Mouse (Mus musculus) liver, adult (tissue): ENCODE measurements around the gene Pcid2.

ENCODE experiments used
- GATA4 ChIP-seq: IDR thresholded peaks from 2 replicates; pipeline ENCODE4 v1.6.1; 2014; ENCODE audit warnings: mild to moderate bottlenecking, low read length; ENCODE audit not compliant: insufficient replicate concordance

Gene Pcid2

DNA sequence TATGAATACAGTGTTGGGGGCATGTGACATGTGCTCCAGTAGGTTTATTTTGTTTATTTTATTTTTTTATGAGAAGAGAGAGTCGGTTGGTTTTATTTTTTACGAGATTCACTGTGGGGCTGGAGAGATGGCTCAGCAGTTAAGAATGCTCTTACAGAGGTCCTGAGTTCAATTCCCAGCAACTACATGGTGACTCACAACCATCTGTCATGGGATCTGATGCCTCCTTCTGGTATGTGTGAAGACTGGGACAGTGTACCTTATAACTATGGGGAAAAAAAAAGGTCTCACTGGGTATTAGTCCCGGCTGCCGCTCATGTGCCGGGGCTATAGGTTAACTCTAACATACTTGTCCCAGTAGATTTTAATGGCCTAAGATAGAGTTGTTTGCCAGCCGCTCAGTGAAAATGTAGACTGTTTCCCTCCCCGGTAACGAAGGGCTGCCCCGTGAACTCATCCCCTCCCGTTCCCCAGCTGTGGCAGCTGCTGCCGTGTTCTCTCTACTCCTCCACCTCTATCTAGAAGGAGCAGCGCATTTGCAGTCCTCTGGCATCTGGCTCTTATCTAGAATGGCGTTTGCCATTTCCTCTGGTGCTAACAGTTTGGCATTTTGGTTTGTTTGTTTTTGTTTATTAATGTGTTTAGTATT, 2.9 kb upstream of the Pcid2 start:
- no peak for TF ChIP-seq GATA4

DNA sequence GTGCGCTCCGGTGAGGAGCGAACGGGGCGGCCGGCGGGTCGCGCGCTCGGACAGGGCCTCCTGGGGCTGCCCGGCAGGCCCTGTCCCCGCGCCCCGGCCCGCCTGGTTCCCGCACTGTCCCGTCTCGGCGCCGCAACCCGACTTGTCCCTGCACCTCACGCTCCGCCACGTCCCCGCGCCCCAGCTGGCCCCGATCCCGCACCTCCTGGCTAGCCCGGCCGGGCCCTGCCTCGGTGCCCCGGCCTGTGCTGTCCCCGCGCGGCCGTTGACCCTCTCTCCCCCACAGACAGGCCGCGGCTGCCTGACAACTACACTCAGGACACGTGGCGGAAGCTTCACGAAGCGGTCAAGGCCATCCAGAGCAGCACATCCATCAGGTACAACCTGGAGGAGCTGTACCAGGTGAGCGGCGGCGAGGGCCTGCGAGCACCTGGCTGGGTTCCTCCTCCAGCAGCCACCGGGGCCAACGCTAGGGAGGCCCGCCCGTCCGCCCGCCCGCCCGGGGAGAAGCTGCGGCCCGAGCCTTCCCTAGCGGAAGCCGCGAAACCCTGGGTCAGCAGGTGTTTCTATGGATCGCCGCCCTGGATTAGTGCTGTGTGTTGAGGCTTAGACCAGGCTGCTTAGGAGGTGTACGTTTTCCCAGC, 771 bp upstream of the Pcid2 start:
- TF ChIP-seq GATA4 = no peak

DNA sequence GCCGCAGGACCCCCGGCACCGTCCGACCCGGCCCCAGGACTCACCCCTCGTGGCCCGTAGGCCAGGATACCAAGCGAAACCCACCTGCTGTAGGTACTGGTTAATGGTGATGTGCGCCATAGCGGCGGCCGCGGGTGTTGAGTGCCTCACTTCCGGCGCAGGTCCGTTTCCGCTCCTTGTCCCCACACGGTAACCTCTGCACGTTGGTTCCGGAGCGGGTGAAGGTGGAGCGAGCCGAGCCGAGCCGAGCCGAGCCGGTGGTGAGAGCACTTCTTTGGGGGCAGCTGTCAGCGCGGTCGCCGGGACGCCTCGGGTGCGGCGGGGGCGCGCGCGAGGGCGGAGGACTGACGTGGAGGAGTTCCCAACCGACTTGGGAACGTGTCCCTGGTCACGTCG, 570 bp downstream of the Pcid2 start:
- TF ChIP-seq GATA4 = no peak

DNA sequence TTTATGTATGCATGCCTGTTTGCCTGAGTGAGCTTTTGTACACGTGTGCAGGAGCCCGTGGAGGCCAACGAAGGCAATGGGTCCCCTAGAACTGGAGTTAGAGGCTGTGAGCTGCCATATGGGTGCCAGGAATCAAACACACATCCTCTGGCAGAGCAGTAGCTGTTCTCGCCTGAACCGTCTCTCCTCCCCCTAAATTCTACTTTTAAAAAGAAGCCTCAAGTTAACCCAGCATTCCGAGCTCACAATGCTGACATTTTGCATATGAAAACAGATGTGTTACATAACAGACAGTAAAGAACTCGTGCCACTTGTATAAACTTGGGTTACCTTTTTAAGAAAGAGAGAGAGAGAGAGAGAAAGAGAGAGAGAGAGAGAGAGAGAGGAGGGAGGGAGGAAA, 27.7 kb downstream of the Pcid2 start:
- no peak for TF ChIP-seq GATA4

DNA sequence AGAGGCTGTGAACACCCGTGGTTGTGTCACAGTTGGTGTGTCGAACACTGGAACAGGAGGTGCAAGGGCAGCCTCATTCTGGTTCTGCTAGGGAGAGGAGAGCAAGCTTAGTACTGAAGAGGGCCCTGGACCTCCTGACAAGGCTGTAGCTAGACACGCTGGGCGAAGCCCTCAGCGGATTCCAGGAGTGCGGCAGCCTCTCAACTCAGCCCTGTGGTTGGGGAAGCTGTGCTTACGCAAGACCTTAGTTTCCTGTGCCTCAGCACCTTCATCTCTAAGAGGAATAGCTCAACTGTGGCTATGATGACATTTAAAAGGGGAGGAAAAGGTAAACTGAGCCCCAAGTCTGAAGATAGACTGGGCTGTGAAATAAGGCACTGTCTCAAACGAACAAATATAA, 30.2 kb downstream of the Pcid2 start:
- no peak for TF ChIP-seq GATA4

DNA sequence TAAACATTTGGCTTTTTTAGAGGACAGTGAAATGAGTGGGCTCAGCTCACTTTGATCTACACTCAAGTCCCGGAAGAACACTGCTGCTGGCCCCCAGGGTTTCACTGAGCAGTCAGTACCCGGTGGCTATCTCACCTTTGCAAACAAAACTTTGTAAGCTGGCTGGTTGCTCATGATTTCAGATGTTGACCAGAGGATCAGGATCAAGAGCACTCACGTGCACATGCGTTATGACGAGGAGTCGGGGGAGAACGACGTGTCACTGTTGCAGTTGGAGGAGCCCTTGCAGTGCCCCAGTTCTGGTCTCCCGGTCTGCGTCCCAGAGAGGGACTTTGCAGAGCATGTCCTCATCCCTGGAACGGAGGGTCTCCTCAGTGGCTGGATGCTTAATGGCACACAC, 32.0 kb downstream of the Pcid2 start:
- TF ChIP-seq GATA4 = no peak

DNA sequence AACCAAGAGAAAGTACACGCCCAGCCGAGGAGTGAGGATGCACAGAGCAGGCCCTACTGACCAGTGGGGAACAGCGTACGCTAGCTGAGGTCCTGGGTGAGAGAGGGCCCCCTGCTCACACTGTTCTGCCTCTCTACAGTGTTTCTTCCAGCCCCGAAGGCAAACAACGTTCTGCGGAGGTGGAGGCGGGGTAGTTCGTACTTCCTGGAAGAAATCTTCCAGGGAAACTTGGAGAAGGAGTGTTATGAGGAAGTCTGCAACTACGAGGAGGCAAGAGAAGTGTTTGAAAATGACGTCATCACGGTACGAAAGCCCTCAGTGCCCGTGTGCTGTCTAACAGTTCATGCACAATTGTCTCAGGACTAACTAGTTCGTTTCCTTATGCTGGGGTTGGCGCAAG, 42.1 kb downstream of the Pcid2 start:
- TF ChIP-seq GATA4 = no peak

DNA sequence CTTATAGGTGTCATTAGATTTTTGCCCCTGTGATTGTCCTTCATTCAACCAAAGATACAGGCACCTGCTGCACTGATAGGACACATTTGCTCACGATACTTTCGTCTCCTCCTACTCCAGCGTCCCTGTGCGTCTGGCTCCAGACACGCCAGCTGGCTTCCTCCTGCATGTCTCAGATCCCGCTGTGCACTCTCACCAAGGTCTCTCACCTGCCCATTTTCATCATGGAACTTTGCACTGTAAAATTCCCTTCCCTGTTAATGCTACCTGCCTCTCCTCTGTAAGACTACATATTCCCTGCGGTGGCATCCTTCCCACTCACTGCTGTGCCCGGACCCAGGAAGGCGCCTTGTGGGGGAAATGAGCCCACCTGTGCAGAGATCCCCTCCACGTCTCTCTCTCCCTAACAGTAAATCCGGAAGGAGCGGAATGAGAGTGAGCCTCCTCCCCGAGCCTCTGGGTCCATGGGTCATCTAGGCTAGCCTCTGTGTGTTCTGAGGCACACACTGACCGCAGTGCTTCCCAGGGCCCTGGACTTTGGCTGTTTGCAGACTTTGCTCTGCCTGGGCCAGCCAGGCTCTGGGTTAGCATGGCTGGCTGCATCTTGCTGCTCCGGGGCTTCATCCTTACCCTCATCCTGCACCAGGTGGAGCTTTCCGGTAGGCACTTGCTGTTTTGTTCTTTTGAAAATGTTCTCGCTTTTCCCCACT, 44.7 kb downstream of the Pcid2 start, which contains the start of gene Proz:
Proz (plus strand) TSS at position 474 of the 710 bp plus-strand sequence.
- TF ChIP-seq GATA4 = no peak

DNA sequence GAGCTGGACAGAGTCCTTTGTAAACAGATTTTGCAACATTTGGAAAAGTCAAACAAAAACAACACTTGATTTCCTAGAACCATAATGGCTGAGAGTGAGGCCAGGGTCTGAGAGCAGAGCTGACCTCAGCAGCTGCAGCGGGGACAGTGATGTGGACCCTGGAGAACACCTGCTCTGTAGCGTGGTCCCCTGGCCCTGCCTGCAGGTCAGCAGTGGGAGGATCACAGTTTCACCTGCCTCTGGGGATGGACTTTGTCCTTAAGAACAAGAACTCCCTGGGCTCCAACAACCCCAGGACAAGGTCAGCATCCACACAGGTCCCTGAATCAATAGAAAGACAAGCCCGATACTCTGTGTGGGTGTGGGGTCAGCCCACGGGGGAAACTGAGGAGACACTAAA, 47.9 kb downstream of the Pcid2 start:
- no peak for TF ChIP-seq GATA4

DNA sequence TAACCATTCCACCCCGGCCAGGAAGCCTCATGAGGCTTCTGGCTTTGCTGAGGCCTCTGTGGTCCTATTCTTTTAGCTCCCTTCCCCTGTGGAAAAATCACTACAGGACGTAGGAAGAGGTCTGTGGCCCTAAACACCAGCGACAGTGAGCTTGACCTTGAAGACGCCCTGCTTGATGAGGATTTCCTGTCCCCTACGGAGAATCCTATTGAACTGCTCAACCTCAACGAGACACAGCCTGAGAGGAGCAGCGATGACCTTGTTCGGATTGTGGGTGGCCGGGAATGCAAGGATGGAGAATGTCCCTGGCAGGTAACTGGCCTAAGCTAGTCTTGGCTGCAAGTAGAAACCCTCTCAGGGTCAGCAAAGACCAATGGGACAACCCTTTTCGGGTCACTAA, 54.7 kb downstream of the Pcid2 start:
- no peak for TF ChIP-seq GATA4

DNA sequence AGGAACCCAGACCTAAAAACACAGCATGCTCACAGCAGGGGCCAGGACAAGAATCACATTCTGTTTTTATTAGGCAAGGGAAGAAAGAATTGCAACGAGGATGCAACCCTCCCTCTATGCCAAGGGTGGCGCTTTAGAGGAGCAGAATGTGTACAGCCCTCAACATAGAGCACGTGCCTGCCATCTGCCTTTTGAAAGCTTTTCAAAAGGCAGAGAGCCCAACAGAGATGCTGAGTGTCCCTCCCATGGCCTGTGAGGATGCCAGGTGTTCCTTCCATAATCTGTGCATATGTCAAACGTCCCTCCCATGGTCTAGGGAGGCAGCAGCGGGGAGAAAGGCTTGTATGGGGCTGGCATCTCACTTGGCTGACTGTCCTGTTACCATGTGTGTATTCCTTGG, 57.6 kb downstream of the Pcid2 start:
- no peak for TF ChIP-seq GATA4

DNA sequence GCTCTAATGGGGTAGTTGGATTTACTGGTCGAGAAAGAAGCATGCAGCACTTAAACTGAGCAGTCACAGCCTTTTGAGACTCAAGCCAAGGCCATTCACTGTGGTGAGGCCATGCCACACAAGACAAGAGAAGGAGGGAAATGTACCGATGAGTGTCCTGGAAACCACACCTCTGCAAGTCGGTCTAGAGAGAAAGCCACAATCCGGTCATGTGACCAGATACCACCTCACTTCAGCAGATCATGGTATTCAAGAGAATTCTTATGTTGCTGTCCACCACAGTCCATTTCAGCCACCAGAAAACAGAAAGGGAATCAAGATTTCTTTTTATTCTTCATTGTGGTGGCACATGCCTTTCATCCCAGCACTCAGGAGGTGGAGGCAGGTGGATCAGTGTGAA, 63.8 kb downstream of the Pcid2 start:
- TF ChIP-seq GATA4 = no peak

DNA sequence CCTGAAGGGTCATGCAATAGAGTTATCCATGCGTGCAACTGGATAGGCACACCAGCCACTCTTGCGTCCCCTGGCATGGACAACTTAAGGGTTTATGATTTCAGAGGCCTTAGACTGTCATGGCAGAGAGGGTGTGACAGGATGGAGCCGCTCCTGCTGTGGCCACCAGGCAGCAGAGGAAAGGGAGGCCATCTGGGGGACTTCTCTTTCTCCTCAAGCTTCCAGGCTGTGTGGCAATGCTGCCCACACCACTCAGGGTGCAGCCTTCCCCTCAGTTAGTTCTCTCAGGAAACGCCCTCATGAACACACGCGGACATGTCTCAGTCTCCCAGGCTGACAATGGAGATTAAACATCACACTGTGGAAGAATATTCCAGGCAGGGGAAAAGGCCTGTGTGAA, 66.2 kb downstream of the Pcid2 start:
- no peak for TF ChIP-seq GATA4

DNA sequence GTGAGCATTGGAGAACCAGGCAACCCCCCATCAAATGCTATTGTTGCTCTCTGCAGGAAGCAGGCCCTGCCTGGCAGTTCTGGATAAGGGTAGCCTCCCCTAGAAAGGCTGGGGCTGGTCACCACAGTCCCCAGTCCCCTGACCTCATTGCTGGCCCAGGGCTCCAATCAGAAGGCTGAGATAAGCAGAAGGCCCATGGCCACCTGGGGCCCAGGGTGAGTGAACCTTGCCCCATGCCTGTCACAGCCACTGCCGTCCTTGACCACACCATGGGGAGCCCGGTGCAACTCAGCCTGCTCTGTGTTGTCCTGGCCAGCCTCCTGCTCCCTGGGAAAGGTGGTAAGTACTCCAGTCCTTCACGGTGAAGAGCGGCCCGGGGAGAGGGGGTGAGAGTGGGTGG, 67.7 kb downstream of the Pcid2 start:
- peak; percentile 71; the same call in 1 of the 2 replicates for TF ChIP-seq GATA4

DNA sequence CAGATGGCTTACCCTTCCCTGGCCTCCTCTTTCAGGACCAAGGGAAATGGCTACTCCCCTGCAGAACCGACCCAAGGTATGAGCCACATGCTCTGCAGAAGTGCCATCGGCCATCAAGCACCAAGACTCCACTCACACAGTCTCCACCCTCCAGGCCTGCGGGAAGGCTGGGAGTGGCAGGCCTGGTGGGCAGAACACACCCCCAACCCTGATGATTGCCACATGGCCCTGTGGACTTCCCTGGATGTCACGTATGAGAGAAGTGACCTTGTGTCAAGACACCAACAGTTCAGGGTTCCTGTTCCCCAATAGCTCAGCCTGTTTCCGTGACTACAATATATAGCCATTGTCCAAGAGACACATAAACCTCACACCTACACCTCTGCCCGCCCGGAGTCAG, 68.2 kb downstream of the Pcid2 start, which contains the start of gene F10:
F10 (plus strand) TSS at position 294 of the 400 bp plus-strand sequence.
- no peak for TF ChIP-seq GATA4

DNA sequence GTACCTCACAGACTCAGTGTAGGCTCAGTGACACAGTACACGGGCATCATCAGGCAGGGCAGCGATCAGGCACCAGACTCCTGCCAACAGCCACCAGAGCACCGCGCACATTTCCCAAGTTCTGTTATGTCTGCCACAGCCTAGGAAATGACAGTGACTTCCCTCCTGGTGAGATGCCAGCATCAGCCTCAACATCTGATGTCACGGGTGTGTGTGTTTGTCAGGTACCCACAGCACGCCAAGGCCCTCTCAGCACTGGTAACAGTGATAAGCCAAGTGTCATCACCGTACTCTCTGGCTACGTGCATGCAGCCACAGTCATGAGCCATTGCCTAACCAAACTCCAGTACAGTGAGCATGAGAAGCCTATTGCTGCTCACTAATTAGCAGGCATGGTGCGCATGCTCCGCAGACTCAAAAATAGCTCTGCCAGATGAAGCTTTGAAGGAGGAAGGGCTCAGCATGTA, 68.9 kb downstream of the Pcid2 start:
- peak; percentile 81; the same call in 1 of the 2 replicates for TF ChIP-seq GATA4
